Comparison of ENCODE assay signal across 21 mouse cellular contexts in the genomic region with DNA sequence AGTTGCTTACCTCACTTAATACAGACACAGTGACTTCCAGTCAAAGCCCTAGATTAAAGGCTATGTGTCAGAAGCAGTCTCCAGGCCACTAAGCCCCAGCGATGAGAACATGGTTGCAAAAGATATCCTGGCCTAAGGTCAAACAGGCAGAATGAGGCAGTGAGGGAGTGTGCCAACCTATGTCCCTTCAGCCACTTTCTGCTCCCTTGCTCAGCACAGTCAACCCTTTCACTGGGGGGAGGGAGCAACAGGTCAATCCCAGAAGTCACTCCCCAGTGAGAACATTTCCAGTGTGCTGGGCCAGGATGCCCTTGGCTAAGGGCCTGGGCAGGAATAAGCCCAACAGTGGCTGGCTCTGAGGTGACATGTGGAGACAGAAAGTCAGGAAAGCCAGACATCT. TPM values are rescaled to one million over a fixed set of nuclear protein-coding genes. Genes with fewer than 3 reads are reported as not detected.
DNase-seq lines count a peak whose midpoint lies in the region; ATAC-seq and TF ChIP-seq lines count a peak whose summit lies in the region.
"Had no signal": no experiment of that assay in that cellular context is flagged by ENCODE, and none has a peak within 500 bp of the region (broad histone marks: within the 10 kb centered on the region; RNA-seq: fewer than 3 reads in every experiment).

No protein-coding gene starts in this region.

- no peak overlapping the region for H3K4me2 ChIP-seq in midbrain, embryonic 14.5 days (ENCODE audit: low read length)
- H3K4me2 ChIP-seq: limb, embryonic 12.5 days; lung, embryonic 15.5 days had no signal

- peak; percentile 81 for ATAC-seq in Patski
- no peak for ATAC-seq in midbrain, embryonic 14.5 days (ENCODE audit: low FRiP score, low TSS enrichment)
- ATAC-seq: hindbrain, postnatal 0 days had no signal

- no peak overlapping the region for H3K27ac ChIP-seq in heart, embryonic 10.5 days
- no peak overlapping the region for H3K27ac ChIP-seq in midbrain, embryonic 14.5 days (replicated peaks; ENCODE audit: low read depth, low read length)
- H3K27ac ChIP-seq: forebrain, embryonic 10.5 days; hindbrain, postnatal 0 days; kidney, postnatal 0 days; limb, embryonic 12.5 days; liver, embryonic 14.5 days; lung, embryonic 15.5 days; macrophage; midbrain, embryonic 10.5 days had no signal

- H3K9ac ChIP-seq in midbrain, embryonic 14.5 days (replicated peaks; ENCODE audit: low read length) = no peak overlapping the region
- H3K9ac ChIP-seq: limb, embryonic 12.5 days; liver, embryonic 14.5 days; lung, embryonic 15.5 days had no signal

- in situ Hi-C loops in Patski (cut with MboI; ENCODE audit: low pct_unique_long_range_greater_than_20kb) = no loop called here

- no peak overlapping the region for H3K4me3 ChIP-seq in heart, embryonic 10.5 days
- H3K4me3 ChIP-seq in midbrain, embryonic 14.5 days (replicated peaks; ENCODE audit: low read depth, low read length) = no peak overlapping the region
- H3K4me3 ChIP-seq: forebrain, embryonic 10.5 days; limb, embryonic 12.5 days; lung, embryonic 15.5 days; midbrain, embryonic 10.5 days had no signal

- no peaks in the 10 kb centered on the region for H3K9me3 ChIP-seq in heart, embryonic 10.5 days
- no peaks in the 10 kb centered on the region for H3K9me3 ChIP-seq in midbrain, embryonic 14.5 days (ENCODE audit: control insufficient read depth, low read length)
- H3K9me3 ChIP-seq: forebrain, embryonic 10.5 days; limb, embryonic 12.5 days; lung, embryonic 15.5 days; midbrain, embryonic 10.5 days had no signal

- no peak for TF ChIP-seq CTCF in Patski (IDR thresholded peaks at IDR 0.05)

- peak; percentile 56 for DNase-seq in gastrocnemius, postnatal 25 days
- DNase-seq in gastrocnemius, postnatal 10 days = no peak
- peak; percentile 61 for DNase-seq in Patski (ENCODE audit: low read depth, low spot score)
- peak; percentile 54 for DNase-seq in adrenal gland, postnatal 14 days
- DNase-seq in heart, embryonic 10.5 days (ENCODE audit: low spot score) = peak; percentile 39
- no peak for DNase-seq in lung, postnatal 36 days
- no peak for DNase-seq in midbrain, embryonic 14.5 days
- DNase-seq: cerebellum, postnatal 10 days; embryo, embryonic 11 days; kidney, adult 11 months; right cerebral cortex, postnatal 4 days; thymus, postnatal 14 days had no signal

- 74% methylated on average over 1 of the region's 1 CpGs for WGBS in heart, embryonic 10.5 days
- 88% methylated on average over 1 of the region's 1 CpGs for WGBS in midbrain, embryonic 14.5 days

- no peaks in the 10 kb centered on the region for H3K4me1 ChIP-seq in heart, embryonic 10.5 days
- no peaks in the 10 kb centered on the region for H3K4me1 ChIP-seq in midbrain, embryonic 14.5 days (ENCODE audit: control insufficient read depth, insufficient read depth, low read length)
- H3K4me1 ChIP-seq: forebrain, embryonic 10.5 days; limb, embryonic 12.5 days; lung, embryonic 15.5 days; midbrain, embryonic 10.5 days had no signal

- no peaks in the 10 kb centered on the region for H3K27me3 ChIP-seq in Patski
- peaks cover 19% of the 10 kb centered on the region; the same call in 1 of the 2 replicates for H3K27me3 ChIP-seq in heart, embryonic 10.5 days (ENCODE audit: insufficient read depth, poor library complexity, severe bottlenecking)
- H3K27me3 ChIP-seq in midbrain, embryonic 14.5 days (ENCODE audit: control insufficient read depth, insufficient read depth, low read length) = no peaks in the 10 kb centered on the region
- H3K27me3 ChIP-seq: limb, embryonic 12.5 days; lung, embryonic 15.5 days had no signal

- H3K36me3 ChIP-seq in heart, embryonic 10.5 days = no peaks in the 10 kb centered on the region
- no peaks in the 10 kb centered on the region for H3K36me3 ChIP-seq in midbrain, embryonic 14.5 days (ENCODE audit: control insufficient read depth, insufficient read depth, low read length)
- H3K36me3 ChIP-seq: forebrain, embryonic 10.5 days; limb, embryonic 12.5 days; lung, embryonic 15.5 days; midbrain, embryonic 10.5 days had no signal

- POLR2A ChIA-PET in Patski (lab: Charles Lee) = interaction anchor here (0.7 kb wide), 1 partner anchor 98 kb away, joined by 3 read pairs; no protein-coding TSS in a partner anchor

- CTCF ChIA-PET in Patski (lab: Charles Lee) = interaction anchor here (1.3 kb wide), 1 partner anchor 48 kb away, joined by 3 read pairs; a partner anchor contains a TSS

RNA-seq across cellular contexts. Expression of a gene that starts 47.6 kb away (rescaled TPM):
- total RNA-seq in gastrocnemius, postnatal 25 days (2021) = 1 to 10 TPM; 4.1 to 5.2 TPM
- total RNA-seq in gastrocnemius, postnatal 10 days (2021) = 10 to 100 TPM in 1 of 2 experiments, 1 to 10 TPM in 1; 9.6 to 10.0 TPM
- 6.1 TPM for polyA plus RNA-seq in Patski (2021)
- total RNA-seq in adrenal gland, postnatal 14 days (2021) = 18.4 and 24.1 TPM in 2 replicates
- 5.4 and 8.2 TPM in 2 replicates for polyA plus RNA-seq in heart, embryonic 10.5 days (2016; fragmentation: Nextera tagmentation; extraction: Ambion mirVana)
- 11.9 and 13.1 TPM in 2 replicates for polyA plus RNA-seq in midbrain, embryonic 14.5 days (2014; fragmentation: Nextera tagmentation; extraction: Ambion mirVana)
- total RNA-seq: granulocyte monocyte progenitor cell, adult 5-6 weeks had no signal
- polyA plus RNA-seq: macrophage had no signal

Comparison
In these comparisons a context has a peak if more than half of its experiments do, and no peak if none do; other contexts are left out.
1. DNase-seq: peak in gastrocnemius, postnatal 25 days (single experiment), Patski (single experiment), adrenal gland, postnatal 14 days (single experiment) and heart, embryonic 10.5 days (single experiment); none in gastrocnemius, postnatal 10 days (single experiment), lung, postnatal 36 days (single experiment) and midbrain, embryonic 14.5 days (single experiment).